Mouse (Mus musculus) left cerebral cortex, adult 18-20 months (tissue): ENCODE results near the gene Casq2. TPM values are rescaled to one million over a fixed set of nuclear protein-coding genes. Genes with fewer than 3 reads are reported as not detected.
"Not testable (repeated sequence)": the region's sequence is repeated elsewhere in the genome, so short reads cannot be mapped to it uniquely, and the experiment has no call there.

ENCODE experiments used
- DNase-seq, 2 experiments: peaks; one replicate each; pipeline ENCODE4 v3.0.0; 2021 to 2022; ENCODE audit warnings: low spot score in 2 of 2, mixed read lengths in 1 of 2
- total RNA-seq, 2 experiments: library from RNA; stranded (reverse); gene quantifications; 2 replicates each; pipeline ENCODE4 v1.2.3; 2021

Gene Casq2
- total RNA-seq, 2 experiments from 2014 or later: 1.7 to 2.2 TPM

GRCm38 (mm10) chr3:102159423-102160325 lies 73.5 kb downstream of the Casq2 start:
- no peak for DNase-seq

- not testable (repeated sequence) for DNase-seq
Measured at GRCm38 (mm10) chr3:102163861-102164260, 77.6 kb downstream of the Casq2 start.

- no peak for DNase-seq
Measured at GRCm38 (mm10) chr3:102164911-102165310, 78.7 kb downstream of the Casq2 start.

GRCm38 (mm10) chr3:102165536-102166286 lies 79.5 kb downstream of the Casq2 start:
- DNase-seq: no peak

GRCm38 (mm10) chr3:102166287-102166620 lies 80.0 kb downstream of the Casq2 start:
- DNase-seq: no peak

GRCm38 (mm10) chr3:102166794-102167193 lies 80.6 kb downstream of the Casq2 start:
- DNase-seq: no peak

- no peak for DNase-seq
Measured at GRCm38 (mm10) chr3:102167555-102168210, 81.5 kb downstream of the Casq2 start.

- DNase-seq: peak; percentile 96
Measured at GRCm38 (mm10) chr3:102169197-102169905, 83.1 kb downstream of the Casq2 start.

- no peak for DNase-seq
Measured at GRCm38 (mm10) chr3:102174118-102174865, 88.1 kb downstream of the Casq2 start.

GRCm38 (mm10) chr3:102175701-102176100 lies 89.5 kb downstream of the Casq2 start:
- DNase-seq: no peak

- no peak for DNase-seq
Measured at GRCm38 (mm10) chr3:102176116-102176515, 89.9 kb downstream of the Casq2 start.

- no peak for DNase-seq
Measured at GRCm38 (mm10) chr3:102177837-102178615, 91.8 kb downstream of the Casq2 start.

GRCm38 (mm10) chr3:102179869-102180268 lies 93.7 kb downstream of the Casq2 start:
- no peak for DNase-seq

- DNase-seq: no peak
Measured at GRCm38 (mm10) chr3:102180746-102181145, 94.5 kb downstream of the Casq2 start.

GRCm38 (mm10) chr3:102181191-102181590 lies 95.0 kb downstream of the Casq2 start:
- DNase-seq: no peak

- no peak for DNase-seq
Measured at GRCm38 (mm10) chr3:102182601-102183000, 96.4 kb downstream of the Casq2 start.

- DNase-seq: no peak
Measured at GRCm38 (mm10) chr3:102184721-102185120, 98.5 kb downstream of the Casq2 start.

- no peak for DNase-seq
Measured at GRCm38 (mm10) chr3:102187401-102187800, 101.2 kb downstream of the Casq2 start.

GRCm38 (mm10) chr3:102188972-102189371 lies 102.8 kb downstream of the Casq2 start:
- DNase-seq: no peak

- no peak for DNase-seq
Measured at GRCm38 (mm10) chr3:102190015-102190414, 103.8 kb downstream of the Casq2 start.
